Mouse (Mus musculus): Measurements from ENCODE around the gene Dyx1c1. TPM values are rescaled to one million over a fixed set of nuclear protein-coding genes. Genes with fewer than 3 reads are reported as not detected.

Dyx1c1 gene
- polyA plus RNA-seq, 1 experiment from 2014 or later, result 1.7 TPM

DNA sequence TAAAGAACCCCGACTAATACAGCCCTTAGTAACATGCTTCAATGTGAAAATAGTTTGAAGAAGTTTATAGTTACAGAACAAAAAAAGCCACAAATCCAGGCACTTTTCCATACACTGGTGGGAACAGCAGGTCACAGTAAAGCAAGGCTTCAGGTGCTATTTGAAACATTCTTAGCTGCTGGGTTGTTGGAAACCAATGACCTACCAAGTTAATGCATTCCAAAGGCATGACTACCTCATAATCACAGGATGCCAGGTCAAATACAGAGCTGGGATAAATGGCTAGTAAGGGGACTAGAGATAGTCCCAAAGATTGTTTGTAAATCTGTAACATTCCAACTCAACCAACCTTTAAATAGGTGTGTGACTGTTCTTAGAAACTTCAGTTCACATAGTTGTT, 16.7 kb downstream of the Dyx1c1 start:
- no peak for ATAC-seq
- H3K27ac ChIP-seq, result no peak overlapping the region
- H3K36me3 ChIP-seq (ENCODE audit: poor library complexity, severe bottlenecking), result no peaks in the 10 kb centered on the region
- WGBS, result 93% methylated on average over 1 of the region's 1 CpGs
- no peak overlapping the region for H3K9ac ChIP-seq
- H3K4me1 ChIP-seq, result no peaks in the 10 kb centered on the region
- no peak overlapping the region for H3K4me3 ChIP-seq
- H3K4me2 ChIP-seq, result no peak overlapping the region
- H3K27me3 ChIP-seq, result no peaks in the 10 kb centered on the region
- H3K9me3 ChIP-seq (replicated peaks), result no peaks in the 10 kb centered on the region

DNA sequence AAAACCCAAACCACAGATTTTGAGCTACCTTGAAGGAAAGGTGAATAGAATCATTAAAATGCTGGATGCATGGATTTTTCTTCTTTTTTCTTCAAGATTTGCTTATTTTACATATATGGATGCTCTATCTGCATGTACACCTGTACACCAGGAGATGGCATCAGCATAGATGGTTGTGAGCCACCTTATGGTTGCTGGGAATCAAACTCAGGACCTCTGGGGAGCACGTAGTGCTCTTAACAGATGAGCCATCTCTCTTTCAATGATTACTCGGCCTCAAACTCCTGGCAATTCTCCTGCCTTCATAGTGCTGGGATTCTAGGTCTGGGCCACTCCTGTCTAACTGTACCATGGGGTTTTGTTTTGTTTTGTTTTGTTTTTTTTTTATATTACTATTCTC, 24.5 kb downstream of the Dyx1c1 start:
- no peaks in the 10 kb centered on the region for H3K9me3 ChIP-seq (replicated peaks)
- H3K4me3 ChIP-seq, result no peak overlapping the region
- no peaks in the 10 kb centered on the region for H3K27me3 ChIP-seq
- H3K4me1 ChIP-seq, result peaks cover 19% of the 10 kb centered on the region
- no peak overlapping the region for H3K9ac ChIP-seq
- H3K27ac ChIP-seq, result no peak overlapping the region
- WGBS, result 67% methylated on average over 2 of the region's 2 CpGs
- no peak for ATAC-seq
- no peaks in the 10 kb centered on the region for H3K36me3 ChIP-seq (ENCODE audit: poor library complexity, severe bottlenecking)
- H3K4me2 ChIP-seq, result no peak overlapping the region

DNA sequence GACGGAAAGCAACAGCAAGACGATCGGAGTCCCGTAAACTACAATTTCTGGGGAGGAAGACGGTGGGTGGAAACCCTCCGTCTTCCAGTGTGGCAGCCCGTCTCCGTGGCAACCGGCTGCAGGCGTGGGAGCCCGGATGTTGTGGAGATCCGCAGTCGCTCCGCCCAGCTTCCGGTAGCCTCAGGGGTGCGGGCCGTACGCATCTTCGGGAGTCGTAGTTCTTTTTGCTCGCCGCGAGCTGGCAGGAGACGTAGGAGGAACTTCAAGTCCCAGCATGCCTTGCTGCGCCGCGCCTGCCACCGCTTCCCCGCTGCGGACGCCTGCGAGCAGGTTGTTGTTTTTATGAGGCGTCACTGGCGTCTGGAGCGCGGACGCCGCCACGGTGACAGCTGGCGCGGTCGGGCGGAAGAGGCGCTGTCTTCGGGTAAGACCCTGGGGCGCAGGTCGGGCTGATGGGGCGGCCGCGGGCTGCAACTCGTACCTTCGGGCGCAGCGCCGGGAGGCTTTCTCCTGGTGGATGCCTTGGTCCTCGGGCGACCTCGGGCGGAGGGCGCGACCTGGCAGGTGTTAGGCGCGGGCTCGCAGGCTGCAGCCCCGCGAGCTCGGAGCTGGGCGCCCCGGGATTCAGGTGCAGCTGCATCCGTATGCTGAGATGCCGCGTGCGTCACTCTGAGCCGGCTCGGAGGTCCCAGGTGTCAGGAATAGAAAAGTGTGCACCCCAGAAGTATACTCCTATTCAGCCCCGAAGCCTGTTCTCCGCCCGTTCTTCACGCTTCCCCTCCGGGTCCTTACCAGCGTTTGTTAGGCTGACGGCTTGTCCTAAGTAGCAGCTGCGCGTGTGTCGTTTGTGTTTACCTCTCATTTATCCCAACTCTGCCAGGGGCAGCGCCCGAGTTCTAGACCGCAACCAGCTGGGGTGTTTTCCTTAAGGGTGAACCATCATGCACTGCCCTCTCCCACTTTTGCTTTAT, 26.9 kb downstream of the Dyx1c1 start, which contains the start of the genes Ccpg1os and Ccpg1:
TSS of gene Ccpg1os (minus strand) at position 133 of the 971 bp plus-strand sequence.
TSS of gene Ccpg1 (plus strand) at position 180 of the 971 bp plus-strand sequence.
- peak; percentile 100 for ATAC-seq
- under 1% methylated on average over 87 of the region's 88 CpGs for WGBS

DNA sequence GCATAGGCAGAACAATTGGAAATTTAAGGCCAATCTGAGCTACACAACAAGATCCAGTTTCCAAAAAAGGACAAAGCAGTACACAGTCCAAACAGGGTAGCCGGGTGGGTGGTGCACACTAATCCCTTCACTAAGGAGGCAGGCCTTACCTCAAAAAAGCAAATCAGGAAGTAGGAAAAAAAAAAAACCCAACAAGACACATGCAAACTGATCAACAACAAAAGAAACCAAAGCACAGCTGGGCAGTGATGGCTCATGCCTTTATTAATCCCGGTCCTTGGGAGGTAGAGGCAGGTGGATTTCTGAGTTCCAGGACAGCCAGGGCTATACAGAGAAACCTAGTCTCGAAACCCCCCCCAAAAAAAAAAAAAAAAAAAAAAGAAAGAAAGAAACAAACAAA, 29.1 kb downstream of the Dyx1c1 start:
- Histone ChIP-seq H3K9ac (no peak overlapping the region), H3K4me1 (peaks cover 19% of the 10 kb centered on the region), H3K27me3 (no peaks in the 10 kb centered on the region), H3K27ac (no peak overlapping the region), H3K9me3 (replicated peaks) (no peaks in the 10 kb centered on the region), H3K4me3 (no peak overlapping the region), H3K4me2 (no peak overlapping the region), H3K36me3 (ENCODE audit: poor library complexity, severe bottlenecking) (no peaks in the 10 kb centered on the region)
- WGBS, result 58% methylated on average over 3 of the region's 3 CpGs
- ATAC-seq, result no peak

More for the DNA sequence above, 26.9 kb downstream of the Dyx1c1 start, which contains the start of the genes Ccpg1os and Ccpg1:
- peak within 1 kb of the TSS; percentile 89 for H3K4me2 ChIP-seq
- no peaks in the 10 kb centered on the region for H3K27me3 ChIP-seq
- peak within 1 kb of the TSS; percentile 86 for H3K27ac ChIP-seq
- peaks cover 19% of the 10 kb centered on the region for H3K4me1 ChIP-seq
- H3K9ac ChIP-seq, result peak within 1 kb of the TSS; percentile 86
- H3K9me3 ChIP-seq (replicated peaks), result no peaks in the 10 kb centered on the region
- H3K4me3 ChIP-seq, result peak within 1 kb of the TSS; percentile 93
- no peaks in the 10 kb centered on the region for H3K36me3 ChIP-seq (ENCODE audit: poor library complexity, severe bottlenecking)

DNA sequence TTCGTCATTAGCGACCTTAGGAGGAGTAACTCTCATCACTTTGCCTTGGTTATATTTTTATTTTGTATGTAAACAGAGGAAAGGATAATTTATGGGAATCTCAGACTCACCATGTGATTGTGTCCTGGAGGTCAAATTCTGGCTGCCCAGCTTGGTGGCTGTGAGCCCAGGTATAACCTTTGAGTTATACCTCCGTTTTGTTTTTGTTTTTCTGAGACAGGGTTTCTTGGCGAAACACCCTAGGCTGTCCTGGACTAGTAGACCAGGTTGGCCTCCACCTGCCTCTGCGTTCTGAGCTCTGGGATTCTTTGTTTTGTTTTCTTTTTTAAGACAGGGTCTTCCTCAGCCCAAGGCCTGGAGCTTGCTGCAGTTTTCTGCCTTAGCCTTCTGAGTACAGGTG, 30.1 kb downstream of the Dyx1c1 start:
- no peaks in the 10 kb centered on the region for H3K27me3 ChIP-seq
- H3K27ac ChIP-seq, result no peak overlapping the region
- peaks cover 19% of the 10 kb centered on the region for H3K4me1 ChIP-seq
- no peak for ATAC-seq
- H3K4me2 ChIP-seq, result no peak overlapping the region
- H3K9me3 ChIP-seq (replicated peaks), result no peaks in the 10 kb centered on the region
- H3K4me3 ChIP-seq, result no peak overlapping the region
- 83% methylated on average over 5 of the region's 5 CpGs for WGBS
- no peaks in the 10 kb centered on the region for H3K36me3 ChIP-seq (ENCODE audit: poor library complexity, severe bottlenecking)
- H3K9ac ChIP-seq, result no peak overlapping the region

DNA sequence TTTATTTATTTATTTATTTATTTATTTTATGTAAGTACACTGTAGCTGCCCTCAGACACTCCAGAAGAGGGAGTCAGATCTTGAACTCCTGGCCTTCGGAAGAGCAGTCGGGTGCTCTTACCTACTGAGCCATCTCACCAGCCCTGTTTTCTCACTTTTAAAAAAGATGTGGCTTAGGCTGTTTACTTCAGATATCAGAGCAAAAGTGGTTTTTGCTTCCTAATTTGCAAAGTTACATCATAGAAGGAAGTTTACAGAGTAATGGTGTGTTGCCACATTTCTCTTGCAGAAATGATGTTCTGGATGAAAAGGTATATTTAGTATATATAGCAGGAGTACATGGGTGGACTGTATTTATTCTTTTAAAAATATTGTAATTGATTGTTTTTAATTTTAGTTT, 32.8 kb downstream of the Dyx1c1 start:
- peaks cover 5% of the 10 kb centered on the region for H3K4me1 ChIP-seq
- no peaks in the 10 kb centered on the region for H3K9me3 ChIP-seq (replicated peaks)
- no peaks in the 10 kb centered on the region for H3K27me3 ChIP-seq
- no peak for ATAC-seq
- H3K9ac ChIP-seq, result no peak overlapping the region
- no peak overlapping the region for H3K4me3 ChIP-seq
- H3K27ac ChIP-seq, result no peak overlapping the region
- no peaks in the 10 kb centered on the region for H3K36me3 ChIP-seq (ENCODE audit: poor library complexity, severe bottlenecking)
- H3K4me2 ChIP-seq, result no peak overlapping the region
- 93% methylated on average over 2 of the region's 2 CpGs for WGBS

DNA sequence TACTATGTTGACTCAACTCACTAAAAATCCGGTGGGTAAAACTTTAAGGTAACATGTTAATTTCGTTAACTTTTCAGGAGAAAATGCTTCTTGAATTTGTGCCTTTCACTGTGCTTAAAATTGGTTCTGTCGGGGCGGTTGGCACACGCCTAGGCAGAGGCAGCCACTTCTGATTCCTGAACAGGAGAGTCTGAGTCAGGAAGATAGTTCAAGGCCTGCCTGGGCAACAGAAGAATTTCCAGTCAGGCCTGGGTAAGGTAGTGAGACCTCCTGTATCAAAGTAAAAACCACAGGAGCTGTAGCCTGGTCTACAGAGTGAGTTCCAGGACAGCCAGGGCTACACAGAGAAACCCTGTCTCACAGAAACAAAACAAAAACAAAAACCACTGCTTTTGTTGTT, 34.0 kb downstream of the Dyx1c1 start:
- no peak overlapping the region for H3K9ac ChIP-seq
- 90% methylated on average over 5 of the region's 5 CpGs for WGBS
- H3K4me1 ChIP-seq, result no peaks in the 10 kb centered on the region
- H3K9me3 ChIP-seq (replicated peaks), result no peaks in the 10 kb centered on the region
- no peak for ATAC-seq
- no peak overlapping the region for H3K4me3 ChIP-seq
- no peak overlapping the region for H3K4me2 ChIP-seq
- H3K27me3 ChIP-seq, result no peaks in the 10 kb centered on the region
- H3K36me3 ChIP-seq (ENCODE audit: poor library complexity, severe bottlenecking), result no peaks in the 10 kb centered on the region
- no peak overlapping the region for H3K27ac ChIP-seq

DNA sequence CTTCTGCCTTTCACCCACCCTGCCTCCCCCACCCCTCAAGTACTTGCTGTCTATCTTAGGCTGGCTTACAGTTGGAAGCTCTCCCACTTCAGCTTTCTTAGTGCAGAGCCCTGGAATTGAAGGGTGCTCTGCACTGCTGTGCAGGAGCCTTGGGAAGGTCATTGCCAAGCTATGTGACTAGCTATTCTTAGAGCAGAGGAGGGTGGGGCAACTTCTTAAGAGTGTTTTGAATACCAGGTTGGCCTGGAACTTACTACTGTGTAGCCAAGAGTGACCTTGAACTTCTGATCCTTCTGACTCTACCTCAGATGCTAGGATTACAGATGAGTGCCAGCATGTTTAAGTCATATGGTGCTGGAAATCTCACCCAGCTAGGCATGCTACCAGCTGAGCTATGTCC, 37.6 kb downstream of the Dyx1c1 start:
- Histone ChIP-seq H3K9me3 (replicated peaks) (no peaks in the 10 kb centered on the region), H3K4me1 (no peaks in the 10 kb centered on the region), H3K36me3 (ENCODE audit: poor library complexity, severe bottlenecking) (0 out of 2 replicates have a peak, but pooled peaks cover 4% of the 10 kb centered on the region), H3K9ac (no peak overlapping the region), H3K4me2 (no peak overlapping the region), H3K27ac (no peak overlapping the region), H3K4me3 (no peak overlapping the region), H3K27me3 (no peaks in the 10 kb centered on the region)
- no peak for ATAC-seq

DNA sequence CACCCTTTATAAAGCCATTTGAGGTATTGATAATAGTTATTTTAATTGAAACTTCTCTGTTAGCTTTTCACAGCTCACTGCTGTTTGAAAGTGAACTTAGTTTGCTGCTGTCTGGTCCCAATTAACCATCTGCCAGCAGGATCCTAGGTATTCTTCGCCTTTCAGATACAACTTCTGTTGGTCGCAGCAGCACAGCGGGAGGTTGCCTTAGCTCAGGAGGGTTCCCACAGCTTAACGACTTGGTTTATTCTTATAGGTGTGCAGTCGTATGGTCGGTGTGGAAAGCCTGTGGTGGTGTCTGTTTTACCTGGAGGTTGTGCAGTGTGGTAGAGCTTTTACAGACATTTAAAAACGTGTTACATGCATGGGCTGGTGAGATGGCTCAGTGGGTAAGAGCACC, 38.2 kb downstream of the Dyx1c1 start:
- Histone ChIP-seq H3K36me3 (ENCODE audit: poor library complexity, severe bottlenecking) (peaks cover 11% of the 10 kb centered on the region; the same call in 1 of the 2 replicates), H3K4me1 (no peaks in the 10 kb centered on the region), H3K9me3 (replicated peaks) (no peaks in the 10 kb centered on the region), H3K4me2 (no peak overlapping the region), H3K4me3 (no peak overlapping the region), H3K27ac (no peak overlapping the region), H3K27me3 (no peaks in the 10 kb centered on the region), H3K9ac (no peak overlapping the region)
- ATAC-seq, result no peak
- WGBS, result 49% methylated on average over 7 of the region's 7 CpGs

DNA sequence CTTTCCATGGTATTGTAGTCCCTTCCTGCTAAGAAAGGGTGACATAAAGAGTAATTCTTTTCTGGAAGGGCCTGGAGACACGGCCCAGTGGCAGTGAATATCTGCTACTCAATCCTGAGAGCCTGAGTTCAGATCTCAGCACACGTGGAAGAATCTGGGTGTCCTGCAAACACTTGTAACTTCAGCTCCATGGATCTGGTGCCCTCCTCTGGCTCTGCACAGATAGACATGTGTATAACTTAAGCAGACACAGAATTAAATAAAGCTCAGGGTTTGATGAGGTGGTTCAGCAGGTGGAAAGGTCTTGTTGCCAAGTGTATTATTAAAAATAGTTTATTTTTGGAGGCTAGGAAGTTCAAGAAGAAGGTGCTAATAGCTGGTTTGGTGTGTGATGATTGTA, 41.9 kb downstream of the Dyx1c1 start:
- Histone ChIP-seq H3K27me3 (no peaks in the 10 kb centered on the region), H3K27ac (no peak overlapping the region), H3K9ac (no peak overlapping the region), H3K4me1 (no peaks in the 10 kb centered on the region), H3K36me3 (ENCODE audit: poor library complexity, severe bottlenecking) (peaks cover 27% of the 10 kb centered on the region), H3K4me3 (no peak overlapping the region), H3K4me2 (no peak overlapping the region), H3K9me3 (replicated peaks) (no peaks in the 10 kb centered on the region)
- WGBS, result 66% methylated on average over 2 of the region's 2 CpGs
- no peak for ATAC-seq

DNA sequence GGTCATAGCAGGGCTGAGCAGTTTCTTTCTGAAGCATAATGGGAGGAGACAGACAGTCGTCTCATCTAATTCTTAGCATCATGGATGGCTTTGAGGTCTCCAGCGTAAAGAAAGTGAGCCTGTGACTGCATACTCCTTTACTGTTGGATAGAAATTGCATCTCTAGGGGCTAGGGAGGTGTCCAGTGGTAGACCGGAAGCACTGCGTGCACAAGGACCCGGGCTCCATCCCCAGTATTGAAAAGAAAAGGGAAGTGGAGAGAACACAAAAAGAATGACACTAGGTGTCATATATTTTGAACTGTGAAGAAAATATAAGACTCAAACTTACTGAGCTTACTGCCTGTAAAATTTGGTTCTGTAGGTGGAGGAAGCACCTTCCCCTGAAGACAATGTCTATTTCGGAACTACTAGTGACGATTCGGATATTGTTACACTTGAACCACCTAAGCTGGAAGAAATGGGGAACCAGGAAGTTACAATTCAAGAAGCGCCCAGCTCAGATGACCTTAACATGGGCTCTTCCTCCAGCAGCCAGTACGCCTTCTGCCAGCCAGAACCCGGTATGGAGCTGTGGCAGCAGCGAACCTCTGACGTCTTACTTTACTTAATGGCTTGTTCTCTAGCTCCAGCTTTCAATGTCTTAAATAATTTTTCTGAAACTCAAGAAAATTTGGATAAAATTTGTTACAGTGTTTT, 42.9 kb downstream of the Dyx1c1 start:
- Histone ChIP-seq H3K27ac (no peak overlapping the region), H3K4me1 (no peaks in the 10 kb centered on the region), H3K9ac (no peak overlapping the region), H3K9me3 (replicated peaks) (no peaks in the 10 kb centered on the region), H3K36me3 (ENCODE audit: poor library complexity, severe bottlenecking) (peaks cover 36% of the 10 kb centered on the region), H3K4me3 (no peak overlapping the region), H3K27me3 (no peaks in the 10 kb centered on the region), H3K4me2 (no peak overlapping the region)
- 91% methylated on average over 13 of the region's 13 CpGs for WGBS
- ATAC-seq, result no peak

DNA sequence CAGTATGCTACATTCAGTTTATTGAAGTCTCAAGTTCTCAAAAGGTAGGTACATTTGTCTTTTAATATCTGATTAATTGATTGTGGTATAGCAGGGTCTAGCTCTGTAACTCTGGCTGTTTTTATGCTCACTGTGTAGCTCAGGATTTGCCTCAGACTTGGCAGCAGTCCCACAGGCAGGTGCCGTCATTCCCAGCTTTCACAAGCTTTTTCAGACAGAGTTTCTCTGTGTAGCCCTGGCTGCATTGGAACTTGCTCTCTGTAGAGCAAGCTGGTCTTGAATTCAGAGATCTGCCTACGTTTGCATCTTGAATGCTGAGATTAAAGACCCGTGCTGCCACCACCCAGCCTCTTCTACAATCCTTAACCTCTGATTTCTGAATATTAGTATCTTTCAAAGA, 43.6 kb downstream of the Dyx1c1 start:
- no peaks in the 10 kb centered on the region for H3K4me1 ChIP-seq
- no peaks in the 10 kb centered on the region for H3K27me3 ChIP-seq
- 65% methylated on average over 3 of the region's 3 CpGs for WGBS
- no peak overlapping the region for H3K4me2 ChIP-seq
- H3K36me3 ChIP-seq (ENCODE audit: poor library complexity, severe bottlenecking), result peaks cover 38% of the 10 kb centered on the region
- H3K27ac ChIP-seq, result no peak overlapping the region
- no peak overlapping the region for H3K9ac ChIP-seq
- no peaks in the 10 kb centered on the region for H3K9me3 ChIP-seq (replicated peaks)
- no peak overlapping the region for H3K4me3 ChIP-seq
- ATAC-seq, result no peak
